Mouse (Mus musculus) B cell, adult (primary cell): ENCODE data around the gene Nop53. TPM values are rescaled to one million over a fixed set of nuclear protein-coding genes. Genes with fewer than 3 reads are reported as not detected.

Experiments used
- total RNA-seq: library from RNA; stranded (reverse); gene quantifications from 4 replicates; pipeline ENCODE4 v1.2.4, GENCODE M21; 2023; ENCODE audit not compliant: inconsistent age

Nop53 gene
- total RNA-seq = 480 to 504 TPM (median 493 TPM) in 4 replicates

DNA sequence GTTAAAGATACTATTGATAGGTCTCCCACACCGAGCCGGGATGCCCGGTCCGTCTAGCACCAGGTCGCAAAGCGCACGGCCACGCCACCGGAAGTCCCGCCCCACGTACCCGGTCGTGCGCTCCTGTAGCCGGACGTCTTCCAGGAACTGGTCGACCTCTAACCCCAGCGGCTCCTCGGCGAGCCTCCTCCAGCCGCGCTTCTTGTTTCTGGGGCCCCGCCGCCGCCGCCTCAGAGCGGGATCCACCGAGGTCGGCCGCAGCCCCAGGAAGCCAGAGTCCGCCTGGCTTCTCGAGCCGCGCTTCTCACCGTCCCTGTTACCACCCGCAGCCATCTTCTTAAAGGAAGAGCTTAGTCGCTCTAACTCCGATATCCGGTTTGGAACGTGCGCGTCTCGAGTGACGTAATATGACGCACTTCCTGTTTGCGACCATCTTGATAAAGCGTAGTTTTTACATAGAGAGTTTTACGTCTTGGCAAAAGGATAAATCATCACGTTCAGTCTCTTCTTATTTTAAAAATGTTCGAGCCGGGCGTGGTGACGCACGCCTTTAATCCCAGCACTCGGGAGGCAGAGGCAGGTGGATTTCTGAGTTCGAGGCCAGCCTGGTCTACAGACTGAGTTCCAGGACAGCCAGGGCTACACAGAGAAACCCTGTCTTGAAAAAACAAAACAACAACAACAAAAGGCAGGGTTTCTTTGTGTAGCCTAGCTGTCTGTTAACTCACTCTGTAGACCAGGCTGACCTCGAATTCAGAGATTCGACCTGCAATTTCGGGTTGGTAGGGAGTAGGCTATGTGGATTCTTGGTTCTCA is at the start of gene Nop53:
Nop53 (minus strand) TSS at position 354 of the 816 bp plus-strand sequence.

DNA sequence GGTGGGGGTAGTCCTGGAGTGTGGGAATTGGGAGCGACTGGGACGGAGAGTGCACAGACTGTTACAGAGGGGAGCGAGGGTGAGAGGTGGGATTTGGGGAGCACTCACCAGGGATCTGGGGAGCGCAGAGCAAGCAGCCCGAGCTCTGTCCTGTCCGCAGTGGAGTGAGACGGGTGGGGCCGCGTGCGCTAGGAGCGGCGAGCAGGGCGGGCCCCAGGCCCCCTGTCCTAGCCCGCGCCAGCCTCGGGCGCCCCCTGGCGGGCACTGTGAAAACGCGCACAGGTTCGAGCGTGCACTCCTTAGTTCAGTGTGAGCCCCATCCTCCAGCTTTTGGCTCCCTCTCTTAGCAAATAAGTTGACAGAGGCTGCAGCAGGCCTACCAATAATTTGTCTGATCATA is 21.4 kb upstream of the Nop53 start, which contains the start of gene Ehd2:
Ehd2 (minus strand) TSS at position 256 of the 400 bp plus-strand sequence.

DNA sequence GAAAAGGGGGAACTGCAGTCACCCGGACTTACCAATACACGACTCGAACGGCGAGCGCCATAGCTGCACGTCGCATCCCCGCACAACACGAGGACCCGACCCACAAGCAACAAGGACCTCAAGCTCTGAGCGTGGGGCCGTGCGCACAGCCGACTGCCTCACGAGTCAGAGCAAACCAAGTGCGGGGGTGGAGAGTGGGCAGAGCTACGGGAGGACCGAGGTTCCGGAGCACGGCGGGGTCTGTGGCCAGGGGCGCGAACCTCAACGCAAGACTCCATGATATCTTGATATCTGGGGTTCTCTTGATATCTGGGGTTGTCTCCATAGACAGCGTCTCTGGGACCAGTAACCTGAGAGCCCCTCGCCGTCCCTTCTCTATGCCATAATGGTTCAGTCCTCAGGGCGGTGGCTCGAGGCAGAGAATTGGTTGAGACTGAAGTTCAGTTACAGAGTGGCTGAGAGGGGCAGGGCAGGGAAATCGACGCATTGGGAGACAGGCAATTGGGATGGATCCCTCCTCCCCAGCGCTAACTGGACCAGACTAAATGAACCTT is 23.6 kb downstream of the Nop53 start, which contains the start of gene Selenow:
Selenow (minus strand) TSS at position 183 of the 554 bp plus-strand sequence.

Other genes starting within 250 kb of the Nop53 start
- not detected in 4 replicates for gene Obox5, start 195.9 kb downstream of the Nop53 start, total RNA-seq
- not detected in 4 replicates for gene Obox6, start 106.4 kb downstream of the Nop53 start, total RNA-seq
- gene Crx, start 66.1 kb downstream of the Nop53 start, total RNA-seq = 0.18 TPM in 1 of 4 replicates, not detected in the others
- not detected in 4 replicates for gene Crxos, start 63.5 kb downstream of the Nop53 start, total RNA-seq
- gene Selenow, start 23.7 kb downstream of the Nop53 start, total RNA-seq = 148 to 168 TPM (median 152 TPM) in 4 replicates
- 8.2 to 12.9 TPM (median 11.2 TPM) in 4 replicates for gene Ehd2, start 21.5 kb upstream of the Nop53 start, total RNA-seq
- gene Bicra, start 101.8 kb upstream of the Nop53 start, total RNA-seq = 64.3 to 76.7 TPM (median 74.5 TPM) in 4 replicates
- gene Zfp541, start 115.7 kb upstream of the Nop53 start, total RNA-seq = not detected in 4 replicates
- 339 to 371 TPM (median 351 TPM) in 4 replicates for gene Napa, start 152.4 kb upstream of the Nop53 start, total RNA-seq
- gene Kptn, start 173.8 kb upstream of the Nop53 start, total RNA-seq = 43.1 to 52.7 TPM (median 45.8 TPM) in 4 replicates
- gene Slc8a2, start 183.8 kb upstream of the Nop53 start, total RNA-seq = 0.19 to 0.29 TPM (median 0.27 TPM) in 4 replicates
- 13.3 to 26.7 TPM (median 15.8 TPM) in 4 replicates for gene Meis3, start 229.0 kb upstream of the Nop53 start, total RNA-seq